Mouse (Mus musculus) midbrain, embryonic 10.5 days (tissue): ENCODE data around the gene Mettl22. TPM values are rescaled to one million over a fixed set of nuclear protein-coding genes. Genes with fewer than 3 reads are reported as not detected.

ENCODE experiments used
- DNase-seq: peaks from one replicate; pipeline ENCODE4 v3.0.0-alpha.2; 2017; ENCODE audit warnings: low spot score
- H3K27ac ChIP-seq: fragments of 300-500 bp; sonication (generic); replicated peaks from 2 replicates; pipeline ENCODE4 v1.5.1; 2016; ENCODE audit warnings: mild to moderate bottlenecking
- H3K27me3 ChIP-seq: fragments of 300-500 bp; sonication (generic); 2 replicates; pipeline ENCODE4 v1.6.1; 2016; ENCODE audit warnings: low read depth, mild to moderate bottlenecking; ENCODE audit not compliant: poor library complexity, severe bottlenecking
- H3K36me3 ChIP-seq: fragments of 300-500 bp; sonication (generic); 2 replicates; pipeline ENCODE4 v1.6.1; 2016; ENCODE audit warnings: mild to moderate bottlenecking, moderate library complexity
- H3K4me1 ChIP-seq: fragments of 300-500 bp; sonication (generic); 2 replicates; pipeline ENCODE4 v1.6.1; 2016
- H3K4me3 ChIP-seq: fragments of 300-500 bp; sonication (generic); 2 replicates; pipeline ENCODE4 v1.5.1; 2016; ENCODE audit warnings: mild to moderate bottlenecking, moderate library complexity
- H3K9me3 ChIP-seq: fragments of 300-500 bp; sonication (generic); replicated peaks from 2 replicates; pipeline ENCODE4 v1.6.1; 2016; ENCODE audit warnings: mild to moderate bottlenecking
- WGBS: fragments of 180-500 bp; shearing (Covaris S2); methylation state at CpG from one replicate; pipeline ENCODE4 v1.1.7; 2016; 5-methylcytosine and 5-hydroxymethylcytosine counted together
- polyA plus RNA-seq: library from polyadenylated mRNA; unstranded; fragments of >200 nt; fragmentation: Nextera tagmentation; extraction: Ambion mirVana; gene quantifications from 2 replicates; pipeline ENCODE4 v1.2.1, GENCODE M21; 2016

Gene Mettl22
- polyA plus RNA-seq, 1 experiment from 2014 or later = 25.7 TPM

DNA sequence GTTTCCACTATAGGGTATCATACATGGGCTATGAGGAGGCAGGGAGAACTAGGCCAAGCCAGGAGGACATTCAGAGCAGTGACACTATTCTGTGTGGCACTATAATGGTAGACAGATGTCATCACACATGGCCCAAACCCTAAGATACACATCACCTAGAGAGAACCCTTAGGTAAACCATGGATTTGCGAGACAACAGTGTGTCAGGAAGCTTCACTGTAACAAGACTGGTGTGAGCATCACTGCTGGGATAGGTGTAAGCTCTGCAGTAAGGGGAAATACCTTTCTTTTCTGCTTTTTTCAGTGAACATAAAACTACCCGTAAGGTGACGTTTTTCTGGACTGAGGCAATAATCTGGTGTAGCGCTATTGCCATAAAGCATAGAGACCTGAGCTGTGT is 12.2 kb upstream of the Mettl22 start:
- no peaks in the 10 kb centered on the region for H3K36me3 ChIP-seq
- H3K27ac ChIP-seq = no peak overlapping the region
- no peaks in the 10 kb centered on the region for H3K9me3 ChIP-seq
- H3K4me1 ChIP-seq = peaks cover 9% of the 10 kb centered on the region
- DNase-seq = no peak
- no peak overlapping the region for H3K4me3 ChIP-seq
- 96% methylated on average over 4 of the region's 4 CpGs for WGBS
- no peaks in the 10 kb centered on the region for H3K27me3 ChIP-seq

DNA sequence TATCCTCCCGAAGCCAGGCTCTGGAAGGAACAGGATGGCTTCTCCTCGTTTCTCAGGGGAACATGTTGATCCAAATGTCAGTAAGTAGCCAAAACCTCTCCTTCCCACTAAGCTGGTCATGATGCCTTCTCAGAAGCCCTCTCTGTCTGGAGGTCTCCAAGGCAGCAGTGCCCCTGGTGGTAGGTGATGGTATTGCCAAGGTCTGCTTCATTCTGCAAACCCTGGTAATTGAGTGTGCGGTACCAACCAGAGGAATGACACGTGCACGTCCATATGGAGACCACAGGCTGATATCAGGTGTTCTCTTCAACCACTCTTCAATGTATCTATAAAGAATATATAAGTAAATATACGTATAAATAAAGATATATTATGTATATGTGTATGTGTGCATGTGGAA is 11.5 kb upstream of the Mettl22 start:
- H3K4me1 ChIP-seq = peaks cover 9% of the 10 kb centered on the region
- H3K27ac ChIP-seq = no peak overlapping the region
- H3K27me3 ChIP-seq = no peaks in the 10 kb centered on the region
- peak; percentile 70 for DNase-seq
- H3K4me3 ChIP-seq = no peak overlapping the region
- no peaks in the 10 kb centered on the region for H3K9me3 ChIP-seq
- WGBS = 45% methylated on average over 6 of the region's 6 CpGs
- H3K36me3 ChIP-seq = no peaks in the 10 kb centered on the region

DNA sequence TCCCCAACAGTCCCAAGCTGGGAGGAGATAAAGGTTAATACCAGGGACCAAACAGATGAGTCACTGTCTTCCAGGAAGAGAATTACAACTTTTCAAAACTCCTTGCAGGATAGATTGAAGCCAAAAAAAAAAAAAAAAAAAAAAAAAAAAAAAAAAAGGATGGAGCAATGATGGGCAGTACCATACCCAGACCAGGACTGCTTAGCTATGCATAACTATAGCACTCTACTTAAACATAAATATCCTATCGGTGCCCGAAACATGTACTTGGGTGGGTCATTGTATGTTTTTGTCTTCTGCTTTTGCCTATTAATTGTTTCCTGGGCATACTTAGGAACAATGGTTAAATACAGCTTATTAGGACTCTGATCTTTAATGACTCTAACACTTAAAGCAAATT is 456 bp upstream of the Mettl22 start:
- Histone ChIP-seq H3K9me3 (no peaks in the 10 kb centered on the region), H3K4me3 (peak overlapping the region; percentile 77), H3K4me1 (peaks cover 16% of the 10 kb centered on the region), H3K36me3 (peaks cover 8% of the 10 kb centered on the region), H3K27ac (peak overlapping the region; percentile 95; the same call in 1 of the 2 replicates), H3K27me3 (no peaks in the 10 kb centered on the region)
- no peak for DNase-seq
- WGBS = 86% methylated on average over 2 of the region's 2 CpGs

DNA sequence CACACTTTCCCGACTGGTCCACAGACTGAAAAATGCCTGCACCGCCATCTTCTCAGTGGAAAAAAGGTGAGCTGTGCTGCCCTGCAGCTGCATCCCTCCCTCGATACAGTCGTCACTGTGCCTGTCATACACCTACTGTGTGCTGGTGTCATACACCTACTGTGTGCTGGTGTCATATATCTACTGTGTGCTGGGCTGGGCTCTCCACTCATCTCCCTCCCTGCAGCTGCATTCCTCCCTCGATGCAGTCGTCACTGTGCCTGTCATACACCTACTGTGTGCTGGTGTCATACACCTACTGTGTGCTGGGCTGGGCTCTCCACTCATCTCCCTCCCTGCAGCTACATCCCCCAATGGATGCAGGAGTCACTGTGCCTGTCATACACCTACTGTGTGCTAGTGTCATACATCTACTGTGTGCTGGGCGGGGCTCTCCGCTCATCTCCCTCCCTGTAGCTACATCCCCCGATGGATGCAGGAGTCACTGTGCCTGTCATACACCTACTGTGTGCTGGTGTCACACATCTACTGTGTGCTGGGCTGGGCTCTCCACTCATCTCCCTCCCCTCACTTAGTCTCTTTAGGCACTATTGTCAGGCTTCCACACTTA is 16.9 kb downstream of the Mettl22 start:
- peaks cover 7% of the 10 kb centered on the region; the same call in 1 of the 2 replicates for H3K4me1 ChIP-seq
- 93% methylated on average over 9 of the region's 9 CpGs for WGBS
- no peak overlapping the region for H3K4me3 ChIP-seq
- DNase-seq = no peak
- H3K9me3 ChIP-seq = no peaks in the 10 kb centered on the region
- H3K36me3 ChIP-seq = peaks cover 78% of the 10 kb centered on the region
- H3K27me3 ChIP-seq = no peaks in the 10 kb centered on the region
- H3K27ac ChIP-seq = no peak overlapping the region

DNA sequence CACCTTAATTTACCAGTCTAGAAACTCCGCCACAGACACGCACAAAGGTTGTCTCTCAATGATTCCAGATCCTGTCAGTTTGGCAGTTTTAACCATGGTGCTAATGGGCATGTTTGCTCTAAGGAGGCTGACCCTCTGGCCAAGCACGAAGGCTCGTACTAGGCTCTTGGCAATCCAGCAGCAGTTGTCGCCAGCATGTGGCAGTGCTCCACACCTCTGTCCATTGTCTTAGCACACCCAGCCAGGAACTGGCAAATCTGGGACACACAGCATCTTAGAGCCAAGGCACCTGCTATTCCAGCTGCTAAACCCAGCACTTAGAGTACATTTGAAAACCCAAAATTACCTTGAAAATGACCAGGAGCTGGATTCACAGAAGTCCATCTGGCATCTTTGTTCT is 18.8 kb downstream of the Mettl22 start:
- Histone ChIP-seq H3K4me3 (no peak overlapping the region), H3K36me3 (peaks cover 60% of the 10 kb centered on the region), H3K9me3 (no peaks in the 10 kb centered on the region), H3K27ac (no peak overlapping the region), H3K27me3 (no peaks in the 10 kb centered on the region), H3K4me1 (peaks cover 7% of the 10 kb centered on the region; the same call in 1 of the 2 replicates)
- 84% methylated on average over 5 of the region's 5 CpGs for WGBS
- DNase-seq = no peak

DNA sequence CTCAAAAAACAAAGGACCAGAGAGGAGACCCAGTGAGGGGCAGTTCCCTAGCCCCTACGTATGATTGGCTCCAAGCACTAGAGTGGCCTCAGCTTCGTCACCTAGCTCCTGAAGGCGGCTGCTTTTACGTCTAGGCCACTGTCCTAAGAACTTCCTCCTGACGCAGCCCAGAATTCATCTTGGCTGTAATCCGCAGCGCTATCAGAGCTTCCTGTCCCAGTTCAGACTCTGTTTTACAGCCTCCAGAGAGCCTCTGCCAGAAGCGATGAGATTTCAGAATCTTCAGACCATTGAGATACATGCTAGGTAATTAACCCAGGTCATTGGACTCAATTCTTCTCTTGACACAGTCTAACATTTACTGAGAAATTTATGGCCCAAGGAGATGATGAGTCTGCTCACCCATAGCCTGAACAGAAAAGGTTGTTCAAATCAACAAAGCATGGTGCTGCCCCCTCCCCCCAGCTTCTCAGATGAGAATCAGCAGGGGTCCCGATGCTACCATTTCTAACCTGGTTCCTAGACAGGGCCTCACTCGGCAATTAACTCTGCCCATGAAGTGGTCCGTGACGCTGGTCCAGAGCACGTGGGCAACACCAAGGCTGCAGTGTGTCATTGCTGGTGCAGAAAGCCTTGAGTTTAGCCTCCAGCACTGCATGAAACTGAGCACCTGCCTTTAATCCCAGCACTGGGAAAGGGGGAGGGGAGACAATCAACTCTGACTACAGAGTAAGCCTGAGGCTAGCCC is 21.3 kb downstream of the Mettl22 start:
- Histone ChIP-seq H3K4me1 (peaks cover 7% of the 10 kb centered on the region; the same call in 1 of the 2 replicates), H3K27ac (no peak overlapping the region), H3K4me3 (no peak overlapping the region), H3K27me3 (no peaks in the 10 kb centered on the region), H3K9me3 (no peaks in the 10 kb centered on the region), H3K36me3 (peaks cover 36% of the 10 kb centered on the region)
- DNase-seq = no peak
- 47% methylated on average over 13 of the region's 13 CpGs for WGBS

DNA sequence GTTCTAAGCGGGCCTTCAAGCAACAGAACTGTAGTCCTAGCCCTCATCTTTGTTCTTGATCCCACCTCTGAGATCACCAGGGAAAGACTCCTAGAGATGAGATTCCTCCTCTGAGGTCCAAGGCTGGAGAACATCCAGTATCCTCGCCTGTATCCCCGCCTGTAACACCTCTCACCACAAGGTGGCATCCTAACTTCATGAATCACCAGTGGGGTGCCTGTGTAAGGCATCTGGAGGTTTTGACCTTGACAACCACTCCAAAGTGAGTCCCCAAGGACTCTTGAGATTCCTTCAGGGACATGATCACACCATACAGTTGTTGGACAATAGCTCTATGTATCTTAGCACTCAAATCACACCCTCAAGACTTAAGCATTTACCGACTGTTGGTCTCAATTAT is 23.7 kb downstream of the Mettl22 start:
- H3K27ac ChIP-seq = no peak overlapping the region
- H3K9me3 ChIP-seq = no peaks in the 10 kb centered on the region
- no peak overlapping the region for H3K4me3 ChIP-seq
- H3K36me3 ChIP-seq = peaks cover 14% of the 10 kb centered on the region
- 21% methylated on average over 4 of the region's 4 CpGs for WGBS
- no peaks in the 10 kb centered on the region for H3K27me3 ChIP-seq
- peaks cover 7% of the 10 kb centered on the region; the same call in 1 of the 2 replicates for H3K4me1 ChIP-seq
- DNase-seq = peak; percentile 69

DNA sequence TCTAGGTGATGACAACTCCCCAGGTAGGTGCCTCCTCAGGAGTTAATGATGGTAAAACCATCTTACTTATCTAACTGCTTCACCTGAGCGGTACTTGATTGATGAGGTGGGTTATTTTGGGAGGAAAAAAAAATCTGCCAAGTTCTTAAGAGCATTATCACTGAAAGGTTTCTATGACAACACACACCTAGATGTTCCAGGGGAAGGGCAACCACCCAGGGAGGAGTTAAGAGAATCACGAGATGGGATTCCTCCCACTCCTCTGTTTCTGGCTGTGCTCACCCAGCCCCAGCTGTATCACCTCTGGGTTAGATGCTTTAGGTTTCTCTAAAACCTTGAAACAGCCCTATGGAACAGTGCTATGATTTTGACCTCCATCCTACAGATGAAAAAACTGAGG is 26.4 kb downstream of the Mettl22 start:
- H3K4me1 ChIP-seq = peaks cover 4% of the 10 kb centered on the region; the same call in 1 of the 2 replicates
- WGBS = 63% methylated on average over 2 of the region's 2 CpGs

DNA sequence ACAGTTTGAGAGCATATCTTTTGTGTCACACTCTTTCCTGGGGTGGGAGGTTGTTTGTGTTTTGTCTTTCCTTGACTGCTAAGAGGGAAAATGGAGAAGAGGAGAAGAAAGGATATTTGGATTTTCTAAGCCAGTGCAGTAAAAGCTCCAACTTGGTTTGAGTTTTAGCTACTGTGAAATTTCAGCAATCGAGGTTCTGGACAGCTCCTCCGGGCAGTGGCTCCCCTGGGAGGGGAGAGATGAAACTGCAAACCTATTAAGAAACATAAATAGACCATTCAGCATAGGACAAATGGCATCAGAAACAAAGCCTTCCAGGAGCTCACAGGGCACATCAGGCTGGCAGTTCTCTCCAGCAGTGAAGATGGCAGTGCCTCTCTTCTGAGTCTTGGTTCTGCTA is 33.7 kb downstream of the Mettl22 start:
- H3K4me3 ChIP-seq = no peak overlapping the region
- no peaks in the 10 kb centered on the region for H3K4me1 ChIP-seq
- H3K27me3 ChIP-seq = 0 out of 2 replicates have a peak, but pooled peaks cover under 1% of the 10 kb centered on the region
- WGBS = 69% methylated on average over 2 of the region's 2 CpGs
- DNase-seq = no peak
- H3K27ac ChIP-seq = no peak overlapping the region
- H3K36me3 ChIP-seq = no peaks in the 10 kb centered on the region
- no peaks in the 10 kb centered on the region for H3K9me3 ChIP-seq

More for the DNA sequence above, 26.4 kb downstream of the Mettl22 start:
- Histone ChIP-seq H3K4me3 (no peak overlapping the region), H3K27me3 (no peaks in the 10 kb centered on the region), H3K36me3 (no peaks in the 10 kb centered on the region), H3K27ac (no peak overlapping the region), H3K9me3 (no peaks in the 10 kb centered on the region)
- DNase-seq = no peak

DNA sequence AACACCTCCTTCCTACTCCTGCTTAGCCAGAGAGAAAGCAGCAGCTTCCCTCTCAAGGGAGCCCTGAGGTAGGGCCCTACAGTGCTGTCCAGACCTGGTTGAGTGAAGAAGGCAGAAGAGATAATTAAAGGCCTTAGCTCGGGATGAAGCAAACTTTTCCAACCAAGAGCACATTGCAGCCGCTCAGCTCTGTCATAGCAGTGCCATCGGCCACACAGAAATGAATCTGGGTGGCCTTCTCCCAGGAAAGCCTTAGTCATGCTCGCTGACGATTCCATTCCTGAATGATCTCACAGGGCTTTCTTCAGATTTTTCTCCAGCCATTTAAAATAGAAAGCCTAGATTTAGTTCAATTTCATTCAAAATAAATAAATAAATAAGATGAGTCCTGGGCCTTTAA is 39.3 kb downstream of the Mettl22 start:
- Histone ChIP-seq H3K4me3 (no peak overlapping the region), H3K4me1 (peaks cover 16% of the 10 kb centered on the region), H3K9me3 (no peaks in the 10 kb centered on the region), H3K27ac (no peak overlapping the region), H3K36me3 (no peaks in the 10 kb centered on the region), H3K27me3 (peaks cover 27% of the 10 kb centered on the region)
- 77% methylated on average over 5 of the region's 5 CpGs for WGBS
- no peak for DNase-seq

DNA sequence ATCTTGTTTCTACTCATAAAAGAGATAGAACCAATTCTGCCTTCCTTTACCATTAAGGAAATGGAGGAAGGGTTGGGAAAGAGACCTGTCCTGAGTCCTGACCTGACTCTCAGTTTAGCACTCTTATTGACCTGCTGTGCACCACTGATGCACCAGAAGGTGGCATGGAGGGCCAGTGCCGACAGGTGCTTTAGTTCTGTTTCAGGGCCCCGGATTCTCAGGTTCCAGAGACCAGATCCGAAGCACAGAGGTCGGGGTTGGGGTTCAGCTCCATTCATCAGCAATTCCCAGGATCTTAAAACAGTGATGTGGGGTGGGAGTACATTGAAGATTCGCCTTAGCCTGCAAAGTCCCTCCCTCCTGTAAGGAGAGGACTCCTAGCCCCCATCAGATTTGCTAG is 42.2 kb downstream of the Mettl22 start:
- peak overlapping the region; percentile 66 for H3K4me3 ChIP-seq
- no peaks in the 10 kb centered on the region for H3K36me3 ChIP-seq
- 6% methylated on average over 5 of the region's 5 CpGs for WGBS
- DNase-seq = no peak
- peaks cover 41% of the 10 kb centered on the region for H3K27me3 ChIP-seq
- H3K4me1 ChIP-seq = peaks cover 16% of the 10 kb centered on the region
- no peaks in the 10 kb centered on the region for H3K9me3 ChIP-seq
- peak overlapping the region; percentile 78 for H3K27ac ChIP-seq

DNA sequence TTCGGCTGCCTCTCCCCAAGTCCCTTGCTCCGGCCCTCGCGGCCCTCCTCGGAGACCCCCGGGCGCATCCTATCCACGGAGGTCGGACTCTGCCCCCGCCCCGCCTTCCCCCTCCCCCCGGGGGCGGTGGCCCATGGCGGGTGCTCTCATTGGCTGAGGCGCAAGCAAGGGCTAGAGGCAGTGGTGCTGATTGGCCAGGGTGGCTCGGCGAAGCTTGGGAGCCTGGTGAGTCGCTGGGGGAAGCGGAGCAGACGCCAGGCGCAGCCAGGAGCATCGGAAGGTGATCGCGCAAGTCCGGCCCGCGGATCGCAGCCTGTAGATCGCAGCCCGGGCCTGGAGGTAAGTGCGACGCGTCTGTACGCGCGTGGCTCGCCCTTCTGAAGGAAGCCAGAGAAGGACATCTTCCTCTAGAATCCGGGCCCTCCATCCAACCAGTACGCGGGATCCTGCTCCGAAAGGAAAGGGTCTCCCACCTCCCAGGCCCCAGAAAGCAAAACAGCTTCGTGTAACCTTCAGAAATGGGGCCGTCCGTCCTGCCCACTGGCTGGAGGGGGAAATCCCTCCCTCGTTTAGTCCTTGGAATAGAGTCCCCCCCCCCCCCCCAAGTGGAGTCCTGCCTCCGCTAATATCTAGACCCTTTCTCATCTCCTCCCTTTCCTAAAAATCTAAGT is 42.8 kb downstream of the Mettl22 start, which contains the start of gene Abat:
TSS of gene Abat (plus strand) at position 194 of the 671 bp plus-strand sequence.
- H3K27ac ChIP-seq = peak within 1 kb of the TSS; percentile 78
- peaks cover 19% of the 10 kb centered on the region for H3K4me1 ChIP-seq
- under 1% methylated on average over 46 of the region's 46 CpGs for WGBS
- H3K27me3 ChIP-seq = peaks cover 41% of the 10 kb centered on the region
- no peaks in the 10 kb centered on the region for H3K36me3 ChIP-seq
- peak within 1 kb of the TSS; percentile 66 for H3K4me3 ChIP-seq
- no peaks in the 10 kb centered on the region for H3K9me3 ChIP-seq
- DNase-seq = peak; percentile 96

DNA sequence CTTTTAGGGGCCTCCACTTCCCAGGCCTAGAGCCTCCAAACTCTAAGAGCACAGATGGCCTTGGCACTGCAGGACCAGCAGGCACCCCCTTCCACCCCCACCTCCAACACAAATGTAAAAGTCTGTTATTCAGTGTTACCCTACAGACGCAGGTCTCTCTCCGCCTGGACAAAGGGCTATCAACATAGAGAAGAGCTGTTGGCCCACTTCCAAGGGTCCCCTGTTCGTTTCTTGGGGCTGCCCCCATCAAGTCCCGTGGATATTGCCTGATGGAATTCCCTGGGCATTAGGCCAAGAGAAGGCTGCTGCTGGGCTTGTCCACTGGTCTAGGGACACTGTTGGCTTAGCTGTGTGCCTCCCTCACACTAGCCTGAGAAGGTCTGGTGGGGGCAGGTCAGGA is 43.6 kb downstream of the Mettl22 start:
- Histone ChIP-seq H3K4me3 (peak overlapping the region; percentile 66), H3K27ac (no peak overlapping the region), H3K9me3 (no peaks in the 10 kb centered on the region), H3K36me3 (no peaks in the 10 kb centered on the region), H3K27me3 (peaks cover 41% of the 10 kb centered on the region), H3K4me1 (peaks cover 19% of the 10 kb centered on the region)
- no peak for DNase-seq
- WGBS = 65% methylated on average over 4 of the region's 4 CpGs
